ENCODE assay signal across 20 mouse cellular contexts in the genomic region with DNA sequence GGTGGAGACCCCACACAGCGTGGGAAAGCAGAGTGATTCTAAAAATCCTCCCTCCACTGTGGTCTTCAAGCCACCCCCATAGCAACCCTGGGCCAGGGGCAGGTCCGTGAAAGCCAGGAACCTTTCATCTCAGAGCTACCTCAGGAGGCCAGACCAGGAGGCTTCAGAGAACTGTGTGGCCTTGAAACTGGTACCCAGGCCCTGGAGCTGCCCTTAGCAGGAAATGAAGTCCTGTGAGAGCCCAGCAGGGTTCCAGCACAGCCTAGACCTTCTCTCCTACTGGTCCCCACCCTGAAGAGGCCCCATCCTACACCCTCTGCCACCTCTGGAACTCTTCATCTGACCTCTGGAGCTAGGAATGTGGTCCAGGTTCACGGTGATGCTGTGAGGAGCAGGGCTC. TPM values are rescaled to one million over a fixed set of nuclear protein-coding genes. Genes with fewer than 3 reads are reported as not detected.
"Had no signal": no experiment of that assay in that cellular context is flagged by ENCODE, and none has a peak within 500 bp of the region (broad histone marks: within the 10 kb centered on the region; RNA-seq: fewer than 3 reads in every experiment).

No protein-coding gene starts in this region.

- H3K9ac ChIP-seq: liver, embryonic 15.5 days; lung, embryonic 14.5 days; midbrain, embryonic 15.5 days; neural tube, embryonic 12.5 days had no signal

- H3K27me3 ChIP-seq: midbrain, embryonic 15.5 days; neural tube, embryonic 12.5 days had no signal

- H3K4me1 ChIP-seq: midbrain, embryonic 15.5 days had no signal

- H3K4me3 ChIP-seq: left cerebral cortex, adult 2 months; liver, embryonic 15.5 days; megakaryocyte, embryonic 14.5 days; midbrain, embryonic 15.5 days; neural tube, embryonic 12.5 days had no signal

- H3K9me3 ChIP-seq: liver, embryonic 15.5 days; midbrain, embryonic 15.5 days; neural tube, embryonic 12.5 days had no signal

- DNase-seq: kidney, adult 11 months; kidney, adult 9 months; kidney, postnatal 14 days; lung, embryonic 14.5 days; lung, postnatal 14 days; right cerebral cortex, postnatal 4 days; spleen, adult 18-20 months; thymus, adult 2 months; thymus, postnatal 25 days had no signal

- H3K27ac ChIP-seq: left cerebral cortex, adult 2 months; liver, embryonic 15.5 days; macrophage; midbrain, embryonic 15.5 days; neural tube, embryonic 12.5 days had no signal

- H3K36me3 ChIP-seq: liver, embryonic 15.5 days; midbrain, embryonic 15.5 days; neural tube, embryonic 12.5 days had no signal

- ATAC-seq: midbrain, embryonic 15.5 days had no signal

- H3K4me2 ChIP-seq: liver, embryonic 11.5 days; liver, embryonic 15.5 days; lung, embryonic 14.5 days; midbrain, embryonic 11.5 days; midbrain, embryonic 15.5 days; neural tube, embryonic 12.5 days had no signal

RNA-seq across cellular contexts. Expression of a gene that starts 14.8 kb away (rescaled TPM):
- total RNA-seq: neutrophil, adult 5-6 weeks had no signal

RNA-seq across cellular contexts. Expression of a gene that starts 19.6 kb away (rescaled TPM):
- total RNA-seq: left cerebral cortex, adult 2 months; monocyte, adult 5-6 weeks; neutrophil, adult 5-6 weeks had no signal
- polyA plus RNA-seq: macrophage; midbrain, embryonic 11.5 days; neural tube, embryonic 12.5 days; stomach, embryonic 14.5 days had no signal
